ENCODE assay signal across 8 mouse cellular contexts in genomic region chr19:24284187-24284586, GRCm38 (mm10). TPM values are rescaled to one million over a fixed set of nuclear protein-coding genes. Genes with fewer than 3 reads are reported as not detected.
A peak's percentile ranks its signal among the peaks of the same experiment; 100 is the strongest.
DNase-seq lines count a peak whose midpoint lies in the region; ATAC-seq and TF ChIP-seq lines count a peak whose summit lies in the region.

No protein-coding gene starts in this region.

- H3K36me3 ChIP-seq in intestine, postnatal 0 days (ENCODE audit: control insufficient read depth, insufficient read depth): no peaks in the 10 kb centered on the region
- H3K36me3 ChIP-seq in intestine, embryonic 15.5 days: no peaks in the 10 kb centered on the region
- H3K36me3 ChIP-seq in liver, embryonic 13.5 days: no peaks in the 10 kb centered on the region
- no peaks in the 10 kb centered on the region for H3K36me3 ChIP-seq in spleen, adult 2 months (ENCODE audit: control insufficient read depth, insufficient read depth, low read length)

- H3K4me2 ChIP-seq in intestine, postnatal 0 days (replicated peaks; ENCODE audit: low read depth): no peak overlapping the region
- H3K4me2 ChIP-seq in intestine, embryonic 15.5 days (replicated peaks): no peak overlapping the region
- no peak overlapping the region for H3K4me2 ChIP-seq in liver, embryonic 13.5 days

- H3K9ac ChIP-seq in intestine, postnatal 0 days (ENCODE audit: low read depth, low read length): no peak overlapping the region
- H3K9ac ChIP-seq in intestine, embryonic 15.5 days: no peak overlapping the region
- no peak overlapping the region for H3K9ac ChIP-seq in liver, embryonic 13.5 days

- CTCF ChIA-PET in Patski (lab: Charles Lee): interaction anchor here (0.6 to 1.5 kb wide), 10 partner anchors 10 to 445 kb away, joined by 3 to 5 read pairs (median 4); no protein-coding TSS in a partner anchor

- peak; percentile 62 for DNase-seq in CD4-positive helper T cell, adult 2 months (ENCODE audit: low read depth, low spot score)
- no peak for DNase-seq in Patski (ENCODE audit: low read depth, low spot score)
- DNase-seq in embryo, embryonic 10 days (ENCODE audit: low spot score): peak; percentile 83
- peak; percentile 50 for DNase-seq in liver, embryonic 13.5 days
- peak; percentile 40 to 57 for DNase-seq in spleen, adult 2 months (ENCODE audit: low read depth in 1 of 2, low spot score in 2 of 2)

- TF ChIP-seq POLR2A in spleen, adult 2 months (IDR thresholded peaks at IDR 0.05; ENCODE audit: low read depth, low read length): no peak

- 61% methylated on average over 4 of the region's 4 CpGs for WGBS in intestine, postnatal 0 days
- 55% methylated on average over 4 of the region's 4 CpGs for WGBS in intestine, embryonic 15.5 days
- 59% methylated on average over 4 of the region's 4 CpGs for WGBS in liver, embryonic 13.5 days (ENCODE audit: insufficient replicate concordance)
- WGBS in spleen, adult 2 months: 66% methylated on average over 4 of the region's 4 CpGs

- in situ Hi-C loops in Patski (cut with MboI; ENCODE audit: low pct_unique_long_range_greater_than_20kb): no loop called here

- H3K27ac ChIP-seq in intestine, postnatal 0 days (ENCODE audit: low read depth, low read length): no peak overlapping the region
- no peak overlapping the region for H3K27ac ChIP-seq in intestine, embryonic 15.5 days
- no peak overlapping the region for H3K27ac ChIP-seq in liver, embryonic 13.5 days
- H3K27ac ChIP-seq in spleen, adult 2 months (ENCODE audit: insufficient read depth, low read length): no peak overlapping the region

- no peaks in the 10 kb centered on the region for H3K9me3 ChIP-seq in intestine, postnatal 0 days (ENCODE audit: control insufficient read depth)
- no peaks in the 10 kb centered on the region for H3K9me3 ChIP-seq in intestine, embryonic 15.5 days
- no peaks in the 10 kb centered on the region for H3K9me3 ChIP-seq in liver, embryonic 13.5 days (replicated peaks)

- H3K27me3 ChIP-seq in intestine, postnatal 0 days (replicated peaks; ENCODE audit: control insufficient read depth, insufficient read depth, low read length): no peaks in the 10 kb centered on the region
- no peaks in the 10 kb centered on the region for H3K27me3 ChIP-seq in intestine, embryonic 15.5 days (replicated peaks)
- H3K27me3 ChIP-seq in Patski: no peaks in the 10 kb centered on the region
- no peaks in the 10 kb centered on the region for H3K27me3 ChIP-seq in liver, embryonic 13.5 days
- no peaks in the 10 kb centered on the region for H3K27me3 ChIP-seq in spleen, adult 2 months (ENCODE audit: control insufficient read depth, insufficient read depth, low read length)

- no peak overlapping the region for H3K4me3 ChIP-seq in intestine, postnatal 0 days (ENCODE audit: low read depth, low read length)
- H3K4me3 ChIP-seq in intestine, embryonic 15.5 days (replicated peaks): no peak overlapping the region
- H3K4me3 ChIP-seq in liver, embryonic 13.5 days (replicated peaks): no peak overlapping the region
- H3K4me3 ChIP-seq in spleen, adult 2 months (ENCODE audit: extremely low read depth, insufficient read depth, insufficient read length): no peak overlapping the region

- POLR2A ChIA-PET in Patski (lab: Charles Lee): interaction anchor here (0.6 kb wide), 1 partner anchor 68 kb away, joined by 4 read pairs; no protein-coding TSS in a partner anchor

- no peak for ATAC-seq in intestine, postnatal 0 days
- no peak for ATAC-seq in intestine, embryonic 15.5 days
- no peak for ATAC-seq in Patski
- no peak for ATAC-seq in liver, embryonic 13.5 days (ENCODE audit: low read depth)
- ATAC-seq in frontal cortex, adult (ENCODE audit: low TSS enrichment): no peak

- TF ChIP-seq CTCF in intestine, postnatal 0 days (IDR thresholded peaks at IDR 0.05; ENCODE audit: low read depth): peak; percentile 93
- peak; percentile 75 for TF ChIP-seq CTCF in Patski (IDR thresholded peaks at IDR 0.05)
- TF ChIP-seq CTCF in spleen, adult 2 months (IDR thresholded peaks at IDR 0.05; ENCODE audit: extremely low read depth, insufficient read depth, insufficient read length, insufficient replicate concordance): peak; percentile 62; the same call in 1 of the 2 replicates

- H3K4me1 ChIP-seq in intestine, postnatal 0 days (replicated peaks; ENCODE audit: control insufficient read depth, insufficient read depth, low read length): no peaks in the 10 kb centered on the region
- H3K4me1 ChIP-seq in intestine, embryonic 15.5 days (replicated peaks): no peaks in the 10 kb centered on the region
- H3K4me1 ChIP-seq in liver, embryonic 13.5 days (replicated peaks): peaks cover 22% of the 10 kb centered on the region
- no peaks in the 10 kb centered on the region for H3K4me1 ChIP-seq in spleen, adult 2 months (ENCODE audit: control insufficient read depth, insufficient read depth, insufficient read length)

RNA-seq across cellular contexts. Expression of gene Fxn, which starts 3.8 kb away (rescaled TPM):
- polyA plus RNA-seq in intestine, postnatal 0 days (2015; fragmentation: Nextera tagmentation; extraction: Ambion mirVana): 18.9 and 21.1 TPM in 2 replicates
- 41.1 and 42.3 TPM in 2 replicates for polyA plus RNA-seq in intestine, embryonic 15.5 days (2015; fragmentation: Nextera tagmentation; extraction: Ambion mirVana)
- 20.9 TPM for polyA plus RNA-seq in Patski (2021)
- polyA plus RNA-seq in liver, embryonic 13.5 days (2015; fragmentation: Nextera tagmentation; extraction: Ambion mirVana): 65.6 and 65.7 TPM in 2 replicates
- polyA plus RNA-seq in spleen, adult 2 months (2012; rRNA removed): 6.2 and 9.1 TPM in 2 replicates

RNA-seq across cellular contexts. Expression of gene Tjp2, which starts 59.4 kb away (rescaled TPM):
- polyA plus RNA-seq in intestine, postnatal 0 days (2015; fragmentation: Nextera tagmentation; extraction: Ambion mirVana): 26.2 and 28.5 TPM in 2 replicates
- 41.2 and 41.7 TPM in 2 replicates for polyA plus RNA-seq in intestine, embryonic 15.5 days (2015; fragmentation: Nextera tagmentation; extraction: Ambion mirVana)
- polyA plus RNA-seq in Patski (2021): 43.3 TPM
- 4.7 and 5.3 TPM in 2 replicates for polyA plus RNA-seq in liver, embryonic 13.5 days (2015; fragmentation: Nextera tagmentation; extraction: Ambion mirVana)
- polyA plus RNA-seq in spleen, adult 2 months (2012; rRNA removed): 2.4 and 3.6 TPM in 2 replicates
